Mouse (Mus musculus) left cerebral cortex, adult 18-20 months (tissue): ENCODE measurements around the gene Tbxa2r. TPM values are rescaled to one million over a fixed set of nuclear protein-coding genes. Genes with fewer than 3 reads are reported as not detected.

ENCODE experiments used
- total RNA-seq, 2 experiments: library from RNA; stranded (reverse); gene quantifications; 2 replicates each; pipeline ENCODE4 v1.2.3; 2021

The Tbxa2r gene
- total RNA-seq, 2 experiments from 2014 or later: 1.1 to 1.5 TPM

Other genes starting within 250 kb of the Tbxa2r start
- gene Creb3l3, start 229.9 kb upstream of the Tbxa2r start, total RNA-seq: under 1 TPM; 0.35 to 0.67 TPM
- gene Map2k2, start 222.8 kb upstream of the Tbxa2r start, total RNA-seq: 100 to 1,000 TPM; 133 to 137 TPM
- 100 to 1,000 TPM; 135 to 137 TPM for gene Zbtb7a, start 193.5 kb upstream of the Tbxa2r start, total RNA-seq
- gene Pias4, start 160.8 kb upstream of the Tbxa2r start, total RNA-seq: 10 to 100 TPM; 27.8 to 28.8 TPM
- 100 to 1,000 TPM; 899 to 919 TPM for gene Eef2, start 152.1 kb upstream of the Tbxa2r start, total RNA-seq
- gene Dapk3, start 145.7 kb upstream of the Tbxa2r start, total RNA-seq: 10 to 100 TPM; 77.4 to 80.3 TPM
- gene 4930442H23Rik, start 144.9 kb upstream of the Tbxa2r start, total RNA-seq: not detected
- not detected for gene Nmrk2, start 126.7 kb upstream of the Tbxa2r start, total RNA-seq
- 100 to 1,000 TPM; 197 to 204 TPM for gene Atcay, start 97.9 kb upstream of the Tbxa2r start, total RNA-seq
- gene Zfr2, start 95.6 kb upstream of the Tbxa2r start, total RNA-seq: 10 to 100 TPM; 59.2 to 65.5 TPM
- gene Matk, start 75.8 kb upstream of the Tbxa2r start, total RNA-seq: 100 to 1,000 TPM; 187 to 195 TPM
- gene Mrpl54, start 61.8 kb upstream of the Tbxa2r start, total RNA-seq: 10 to 100 TPM; 38.8 to 43.5 TPM
- 10 to 100 TPM; 36.7 to 42.7 TPM for gene Apba3, start 61.8 kb upstream of the Tbxa2r start, total RNA-seq
- gene Tjp3, start 37.1 kb upstream of the Tbxa2r start, total RNA-seq: under 1 TPM; 0.16 to 0.23 TPM
- 100 to 1,000 TPM; 415 to 417 TPM for gene Pip5k1c, start 35.8 kb upstream of the Tbxa2r start, total RNA-seq
- gene Cactin, start 7.6 kb upstream of the Tbxa2r start, total RNA-seq: 10 to 100 TPM; 30.5 to 34.6 TPM
- 1 to 10 TPM; 2.5 to 3.6 TPM for gene Gipc3, start 14.5 kb downstream of the Tbxa2r start, total RNA-seq
- 10 to 100 TPM; 28.9 to 30.5 TPM for gene Hmg20b, start 21.7 kb downstream of the Tbxa2r start, total RNA-seq
- 10 to 100 TPM; 38.1 to 42.0 TPM for gene Mfsd12, start 28.8 kb downstream of the Tbxa2r start, total RNA-seq
- 1 to 10 TPM; 1.2 to 1.3 TPM for gene 4930404N11Rik, start 37.1 kb downstream of the Tbxa2r start, total RNA-seq
- 10 to 100 TPM; 71.1 to 72.1 TPM for gene Fzr1, start 49.8 kb downstream of the Tbxa2r start, total RNA-seq
- 10 to 100 TPM; 87.4 to 97.6 TPM for gene Dohh, start 55.7 kb downstream of the Tbxa2r start, total RNA-seq
- 1 to 10 TPM; 3.1 to 3.8 TPM for gene Gm48551, start 55.7 kb downstream of the Tbxa2r start, total RNA-seq
- gene Gm48552, start 60.3 kb downstream of the Tbxa2r start, total RNA-seq: 1 to 10 TPM; 2.7 to 2.8 TPM
- 1 to 10 TPM; 1.1 to 1.2 TPM for gene Smim24, start 64.3 kb downstream of the Tbxa2r start, total RNA-seq
- gene Nfic, start 126.9 kb downstream of the Tbxa2r start, total RNA-seq: 10 to 100 TPM; 84.7 to 91.7 TPM
- 100 to 1,000 TPM; 242 to 259 TPM for gene Celf5, start 154.0 kb downstream of the Tbxa2r start, total RNA-seq
- gene Ncln, start 167.7 kb downstream of the Tbxa2r start, total RNA-seq: 10 to 100 TPM; 68.1 to 85.1 TPM
- under 1 TPM; 0.58 to 0.82 TPM for gene S1pr4, start 171.4 kb downstream of the Tbxa2r start, total RNA-seq
- 1 to 10 TPM; 2.6 to 3.5 TPM for gene Gna15, start 195.5 kb downstream of the Tbxa2r start, total RNA-seq
- gene Gna11, start 216.5 kb downstream of the Tbxa2r start, total RNA-seq: 100 to 1,000 TPM; 105 to 114 TPM
- gene Aes, start 230.8 kb downstream of the Tbxa2r start, total RNA-seq: 100 to 1,000 TPM; 700 to 737 TPM
- gene Tle2, start 245.8 kb downstream of the Tbxa2r start, total RNA-seq: 10 to 100 TPM; 41.3 to 42.4 TPM